Mouse (Mus musculus) left cerebral cortex, postnatal 4 days (tissue): ENCODE results near the gene Ezr. TPM values are rescaled to one million over a fixed set of nuclear protein-coding genes. Genes with fewer than 3 reads are reported as not detected.

Experiments
- DNase-seq: peaks from one replicate; pipeline ENCODE4 v3.0.0-alpha.2; 2022
- intact Hi-C: fragments of 180-260 bp; cut with DNase I; formaldehyde crosslinking; loops from one replicate; pipeline ENCODE4 v1.15.1; 2025
- total RNA-seq, 2 experiments: library from RNA; stranded (reverse); gene quantifications; 2 replicates each; pipeline ENCODE4 v1.2.3; 2021

Ezr gene
- total RNA-seq, 2 experiments from 2014 or later, result 17.4 to 19.9 TPM

DNA sequence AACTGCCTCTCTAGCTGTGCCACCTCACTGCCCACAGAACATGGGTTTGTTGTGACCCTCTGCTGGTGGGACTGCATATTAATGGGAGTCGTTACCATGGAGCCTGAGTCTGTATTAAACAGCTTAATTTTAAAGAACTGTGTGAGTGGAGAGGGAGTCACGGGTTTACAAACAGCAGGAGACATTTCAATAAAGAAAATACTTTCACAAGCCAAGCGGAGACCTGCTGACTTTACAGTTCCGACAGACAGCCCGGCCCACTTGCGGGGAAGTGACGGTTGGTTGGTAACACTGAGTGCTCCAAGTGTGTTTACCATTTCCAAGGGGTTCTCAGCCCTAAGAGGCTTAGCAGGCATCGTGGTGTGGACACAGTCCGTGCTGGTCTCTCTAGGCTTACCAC is 36.6 kb downstream of the Ezr start:
- intact Hi-C loops, result no loop called here
- DNase-seq, result peak; percentile 41

- DNase-seq, result peak; percentile 50
- intact Hi-C loops, result no loop called here
These were observed 37.1 kb downstream of the Ezr start for GRCm38 (mm10) chr17:6745503-6745902.

DNA sequence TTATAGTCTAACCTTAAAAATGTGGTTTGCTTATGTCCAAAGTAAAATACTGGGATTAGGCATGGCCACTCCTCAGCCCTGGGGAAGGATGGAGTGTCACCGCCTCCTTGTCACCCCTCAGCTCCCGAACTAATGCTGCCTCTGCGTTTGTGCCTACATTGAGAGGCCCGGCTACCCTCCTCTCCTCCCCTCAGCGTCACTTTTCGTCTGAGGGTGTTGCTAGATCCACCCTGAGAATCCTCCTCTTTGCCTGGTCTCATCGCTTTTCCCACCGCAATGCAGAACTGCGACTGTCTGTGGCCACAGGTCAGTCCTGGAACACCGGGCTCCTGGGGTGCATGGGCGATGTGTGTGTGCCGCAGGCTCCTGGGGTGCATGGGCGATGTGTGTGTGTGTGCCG is 37.7 kb downstream of the Ezr start:
- no peak for DNase-seq
- intact Hi-C loops, result no loop called here

DNA sequence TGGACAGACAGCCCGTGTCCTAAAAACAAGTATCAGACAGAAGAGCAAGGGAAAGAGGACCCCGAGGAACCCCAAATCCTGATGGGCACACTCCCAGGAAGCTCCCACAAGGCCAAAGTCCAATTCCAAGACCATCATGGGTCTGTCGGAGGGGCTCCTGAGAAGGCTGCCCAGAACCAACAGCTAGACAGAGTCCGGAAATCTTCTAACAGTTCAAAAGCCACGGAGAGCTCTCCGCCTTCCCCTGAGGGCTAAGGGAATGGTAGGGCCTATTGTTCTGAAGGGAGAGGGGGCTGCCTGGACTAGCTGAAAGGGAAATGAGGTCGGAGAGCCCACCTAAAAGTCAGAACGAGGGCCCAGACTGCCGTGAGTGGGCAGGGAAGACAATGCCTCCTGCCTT is 38.2 kb downstream of the Ezr start:
- no peak for DNase-seq
- intact Hi-C loops, result no loop called here

DNA sequence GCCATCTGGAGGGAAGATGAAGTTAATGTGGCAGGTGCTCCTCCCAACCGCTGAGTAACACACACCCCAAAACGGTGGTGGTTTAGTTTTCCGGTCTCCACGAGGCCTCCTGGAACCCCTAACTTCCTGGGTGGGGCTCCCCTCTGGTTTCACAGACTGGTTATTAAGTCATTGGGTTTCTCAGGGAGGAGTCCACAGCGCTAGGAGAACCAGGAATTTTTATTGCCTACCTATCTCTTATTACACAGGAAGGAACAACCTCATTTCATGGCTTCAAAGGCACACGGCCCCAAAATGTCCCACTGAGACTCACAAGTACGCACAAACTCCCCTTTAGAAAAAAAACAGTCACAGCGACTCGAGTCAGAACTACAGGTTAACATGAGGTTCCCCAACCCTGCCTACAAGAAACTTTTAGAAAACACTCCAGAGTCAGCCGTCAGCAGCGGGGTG is 38.8 kb downstream of the Ezr start:
- intact Hi-C loops, result no loop called here
- DNase-seq, result no peak

GRCm38 (mm10) chr17:6743039-6743575 is 39.5 kb downstream of the Ezr start:
- DNase-seq, result no peak
- intact Hi-C loops, result no loop called here

DNA sequence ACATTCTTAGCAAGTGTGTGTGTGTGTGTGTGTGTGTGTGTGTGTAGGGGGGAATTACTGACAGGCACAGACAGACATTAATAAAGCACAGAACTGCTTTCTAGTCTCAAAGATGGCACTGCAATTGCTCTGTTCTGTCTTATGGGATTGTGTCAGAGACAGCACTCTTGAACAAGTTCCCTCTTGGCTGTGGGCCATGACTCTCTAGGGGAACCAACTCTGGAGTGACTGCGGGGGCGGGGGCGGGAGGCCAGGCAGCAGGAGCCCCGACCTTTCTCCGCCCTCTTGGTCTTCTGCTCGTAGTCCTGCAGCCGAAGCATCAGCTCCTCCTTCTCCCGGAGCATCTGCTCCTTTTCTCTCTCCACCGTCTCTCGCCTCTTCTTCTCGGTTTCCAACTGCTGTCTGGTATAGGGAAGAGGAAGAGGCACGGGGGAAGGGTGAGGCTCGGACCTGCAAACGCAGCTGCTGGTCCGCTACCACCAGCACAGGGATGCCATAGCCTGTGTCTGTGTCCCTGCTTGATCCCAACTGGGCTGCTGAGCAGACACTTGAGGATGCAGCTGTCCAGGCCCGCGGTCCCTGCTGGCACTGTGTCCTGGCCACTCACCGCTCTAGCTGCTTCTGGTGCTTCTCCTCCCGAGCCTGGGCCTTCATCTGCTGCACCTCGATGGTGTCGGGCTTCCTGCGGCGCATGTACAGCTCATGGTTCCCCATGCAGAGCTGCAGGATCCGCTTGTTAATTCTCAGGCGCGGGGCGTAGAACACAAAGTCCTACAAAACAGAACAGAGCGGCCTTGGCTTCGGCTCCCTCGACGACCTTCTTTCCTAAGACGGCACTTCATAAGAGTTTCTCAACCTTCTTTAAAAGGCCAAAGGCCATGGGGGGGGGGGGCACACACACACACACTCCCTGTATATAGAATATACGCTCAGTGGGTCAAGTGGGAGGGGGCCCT is 40.2 kb downstream of the Ezr start:
- DNase-seq, result peak; percentile 70
- intact Hi-C loops, result no loop called here

DNA sequence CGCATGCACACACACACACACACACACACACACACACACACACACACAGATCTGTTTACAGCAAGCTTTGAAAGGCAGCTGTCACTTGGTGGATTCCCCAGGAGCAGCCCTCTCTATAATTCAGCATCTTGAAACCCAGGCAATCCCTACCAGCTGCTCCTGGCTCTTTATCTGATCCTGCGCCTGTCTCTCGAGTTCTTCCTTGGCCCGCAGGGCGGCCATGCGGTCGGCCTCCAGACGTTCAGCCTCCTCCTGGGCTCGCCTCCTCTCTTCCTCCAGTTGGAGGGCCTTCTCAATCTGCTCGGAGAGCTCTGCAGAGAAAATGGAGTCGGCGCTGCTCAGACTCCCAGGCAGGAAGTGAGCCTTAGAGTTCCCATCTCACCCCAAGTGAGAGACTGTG is 41.3 kb downstream of the Ezr start:
- intact Hi-C loops, result no loop called here
- DNase-seq, result peak; percentile 43

DNA sequence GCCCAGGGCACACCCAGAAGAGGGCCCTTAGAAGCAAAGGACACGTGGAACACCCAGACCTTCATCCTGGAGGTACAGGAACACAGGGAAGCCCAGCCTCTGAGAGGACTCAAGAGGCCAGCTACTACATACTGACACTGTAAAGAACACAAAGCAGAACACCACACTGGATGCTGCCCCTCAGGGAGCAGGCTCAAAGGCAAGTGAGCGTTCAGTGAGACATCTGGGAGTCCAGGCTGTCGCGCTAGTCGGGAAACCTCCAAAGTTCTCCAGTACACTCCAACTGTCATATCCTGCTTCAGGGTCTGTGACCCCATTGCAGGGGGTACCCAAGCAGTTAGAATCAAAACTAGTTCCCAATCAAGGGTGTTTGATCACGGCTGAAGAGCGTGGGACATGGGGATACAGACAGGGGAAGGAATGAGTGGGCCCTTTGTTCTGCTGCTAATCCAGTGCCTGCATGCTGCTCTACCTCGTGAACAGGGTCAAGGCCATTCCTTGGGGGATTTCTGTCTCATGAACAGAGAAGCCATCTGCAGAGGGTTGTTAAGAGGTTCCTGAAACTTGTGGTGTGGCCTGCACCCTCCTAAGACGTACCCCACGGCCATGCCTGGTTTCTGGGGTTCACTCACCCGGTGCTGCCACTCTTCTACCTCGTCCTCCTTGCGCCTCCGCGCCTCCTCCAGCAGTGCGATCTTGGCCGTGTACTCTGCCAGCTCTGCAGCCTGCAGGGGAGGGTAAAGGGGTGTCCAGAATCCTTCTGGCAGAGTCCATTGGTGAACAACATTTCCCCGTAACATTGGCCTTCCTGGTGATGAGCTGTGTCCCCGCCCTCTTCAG is 42.0 kb downstream of the Ezr start:
- intact Hi-C loops, result no loop called here
- DNase-seq, result no peak

- no peak for DNase-seq
- intact Hi-C loops, result no loop called here
These were observed 42.8 kb downstream of the Ezr start for GRCm38 (mm10) chr17:6739756-6740155.

DNA sequence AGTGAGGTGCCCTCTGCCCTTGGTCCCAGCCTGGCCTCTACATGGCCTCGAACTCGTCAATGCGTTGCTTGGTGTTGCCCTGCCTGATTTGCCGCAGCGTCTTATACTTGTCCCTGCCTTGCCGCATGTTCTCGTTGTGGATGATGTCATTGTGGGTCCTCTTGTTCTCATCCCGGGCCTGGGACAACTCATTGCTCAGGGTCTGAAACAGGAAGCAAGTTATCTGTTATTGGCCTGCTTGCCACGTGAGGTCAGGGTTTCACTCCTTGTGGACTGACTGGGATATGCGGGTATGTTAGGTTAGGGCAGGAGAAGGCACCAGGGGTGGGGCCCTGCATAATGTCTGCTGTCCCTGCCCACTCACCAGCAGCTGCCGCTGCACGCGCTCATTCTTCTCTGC is 43.3 kb downstream of the Ezr start:
- intact Hi-C loops, result no loop called here
- no peak for DNase-seq

DNA sequence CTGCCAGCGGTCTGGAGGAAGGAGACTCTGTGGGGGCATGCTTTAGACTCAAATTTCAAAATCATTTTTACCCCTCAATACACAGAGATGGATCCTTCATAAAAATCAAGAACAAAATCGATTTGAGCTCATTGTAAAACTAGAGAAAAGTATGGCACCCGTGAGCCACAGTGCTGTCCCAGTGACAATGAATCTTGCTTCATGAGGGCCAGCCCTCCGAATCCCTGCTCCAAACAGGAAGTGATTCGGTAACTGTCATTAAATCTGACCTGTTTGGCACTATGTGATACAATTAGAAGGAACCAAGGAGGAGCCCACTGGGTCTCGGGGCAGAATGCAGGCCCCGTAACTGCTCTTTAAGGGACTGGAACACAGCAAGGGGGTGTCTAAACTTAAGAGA is 43.7 kb downstream of the Ezr start:
- intact Hi-C loops, result no loop called here
- no peak for DNase-seq

DNA sequence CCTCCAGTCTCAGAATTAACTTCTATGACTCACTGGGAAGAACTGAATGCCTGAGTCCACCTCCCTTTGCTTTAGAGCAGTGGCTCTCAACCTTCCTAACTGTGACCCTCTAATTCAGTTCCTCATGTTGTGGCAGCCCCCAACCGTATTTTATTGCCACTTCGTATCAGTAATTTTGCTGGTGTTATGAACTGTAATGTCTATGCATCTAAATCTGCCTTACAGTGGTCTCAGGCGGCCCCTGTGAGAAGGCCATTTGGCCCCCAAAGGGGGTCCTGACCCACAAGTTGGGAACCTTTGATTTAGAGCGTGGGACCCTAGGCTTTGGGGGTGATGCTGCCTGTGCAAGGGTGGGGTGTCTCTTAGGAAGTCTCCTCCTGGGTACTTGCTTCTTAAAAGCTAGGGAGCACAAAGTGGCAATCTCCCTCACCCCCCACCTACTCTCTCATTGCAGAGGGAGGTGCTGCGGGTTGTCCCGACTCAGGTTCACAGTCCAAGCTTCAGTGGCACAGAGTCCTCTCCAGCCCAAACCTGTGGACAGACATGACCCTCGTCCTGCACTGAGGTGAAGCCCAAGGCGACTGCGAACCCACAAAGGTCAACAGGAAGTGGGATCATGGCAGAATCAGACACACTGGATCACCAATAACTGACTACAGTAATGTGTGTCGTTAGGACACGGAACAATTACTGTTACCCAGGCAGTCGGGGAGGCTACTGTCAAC is 45.1 kb downstream of the Ezr start:
- intact Hi-C loops, result no loop called here
- no peak for DNase-seq

GRCm38 (mm10) chr17:6736306-6737272 is 46.0 kb downstream of the Ezr start:
- intact Hi-C loops, result no loop called here
- DNase-seq, result no peak

DNA sequence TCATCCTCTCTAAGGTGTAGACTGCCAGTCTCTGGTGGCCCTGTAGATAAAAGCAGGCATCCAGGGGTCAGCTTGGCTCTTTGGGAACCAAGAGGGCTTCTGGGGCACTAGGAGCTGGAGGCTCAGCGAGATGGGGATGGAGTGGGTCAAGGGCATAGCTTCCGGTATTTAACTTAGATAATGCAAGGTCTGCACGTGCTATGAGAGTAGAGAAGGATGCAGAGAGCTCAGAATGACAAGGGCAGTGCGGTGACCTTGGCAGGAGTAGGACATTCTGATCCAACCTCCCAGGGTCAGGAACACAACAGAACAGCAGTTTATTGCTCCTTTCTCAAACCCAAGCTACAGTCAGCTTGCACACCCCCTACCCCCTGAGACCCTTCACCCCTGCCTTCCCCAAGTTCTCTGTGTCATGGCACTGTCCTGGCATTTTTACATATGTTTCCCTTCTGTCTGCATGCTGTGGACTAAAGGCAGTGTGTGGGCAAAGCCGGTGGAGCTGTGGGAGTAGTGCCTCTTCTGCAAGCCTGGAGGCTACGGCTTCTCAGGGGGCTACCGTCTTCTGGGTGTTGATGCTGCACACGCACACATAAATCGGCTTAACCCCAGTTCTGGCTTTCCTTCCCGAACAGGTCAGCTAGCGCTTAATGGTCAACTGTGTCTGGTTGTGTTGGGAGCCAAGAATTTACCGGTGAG is 47.7 kb downstream of the Ezr start:
- DNase-seq, result no peak
- intact Hi-C loops, result no loop called here

GRCm38 (mm10) chr17:6733322-6733875 is 49.2 kb downstream of the Ezr start:
- no peak for DNase-seq
- intact Hi-C loops, result no loop called here

- intact Hi-C loops, result no loop called here
- no peak for DNase-seq
These were observed 49.9 kb downstream of the Ezr start for GRCm38 (mm10) chr17:6732665-6733064.

- no peak for DNase-seq
These were observed 51.0 kb downstream of the Ezr start for GRCm38 (mm10) chr17:6731634-6732033.

GRCm38 (mm10) chr17:6731132-6731531 is 51.5 kb downstream of the Ezr start:
- intact Hi-C loops, result no loop called here
- no peak for DNase-seq

More at GRCm38 (mm10) chr17:6731634-6732033, 51.0 kb downstream of the Ezr start:
- intact Hi-C loops, result no loop called here
